Mouse (Mus musculus) limb, embryonic 15.5 days (tissue): ENCODE data around the gene Sh3bp2. TPM values are rescaled to one million over a fixed set of nuclear protein-coding genes. Genes with fewer than 3 reads are reported as not detected.

ENCODE experiments used
- ATAC-seq: fragments of 200-750 bp; cut with Nextera tagmentation; 2 replicates; pipeline ENCODE4 v1.8.0; 2017; ENCODE audit warnings: low read depth, moderate TSS enrichment; ENCODE audit not compliant: insufficient number of reproducible peaks, low FRiP score, low TSS enrichment
- H3K27ac ChIP-seq: fragments of 300-500 bp; sonication (generic); 2 replicates; pipeline ENCODE4 v1.5.1; 2015; ENCODE audit warnings: moderate library complexity, mild to moderate bottlenecking, inconsistent platforms
- H3K27me3 ChIP-seq: fragments of 300-500 bp; sonication (generic); 2 replicates; pipeline ENCODE4 v1.6.1; 2015; ENCODE audit warnings: inconsistent platforms
- H3K36me3 ChIP-seq: fragments of 300-500 bp; sonication (generic); 2 replicates; pipeline ENCODE4 v1.6.1; 2015; ENCODE audit warnings: inconsistent platforms
- H3K4me1 ChIP-seq: fragments of 300-500 bp; sonication (generic); 2 replicates; pipeline ENCODE4 v1.6.1; 2015; ENCODE audit warnings: inconsistent platforms
- H3K4me2 ChIP-seq: fragments of 300-500 bp; sonication (generic); 2 replicates; pipeline ENCODE4 v1.6.1; 2015; ENCODE audit warnings: mild to moderate bottlenecking, inconsistent platforms
- H3K4me3 ChIP-seq: fragments of 300-500 bp; sonication (generic); 2 replicates; pipeline ENCODE4 v1.5.1; 2015; ENCODE audit warnings: mild to moderate bottlenecking, inconsistent platforms
- H3K9ac ChIP-seq: fragments of 300-500 bp; sonication (generic); 2 replicates; pipeline ENCODE4 v1.6.1; 2015; ENCODE audit warnings: inconsistent platforms
- H3K9me3 ChIP-seq: fragments of 300-500 bp; sonication (generic); 2 replicates; pipeline ENCODE4 v1.6.1; 2016; ENCODE audit warnings: inconsistent platforms
- WGBS: fragments of 180-500 bp; shearing (Covaris S2); methylation state at CpG from one replicate; pipeline ENCODE4 v1.1.7; 2015; 5-methylcytosine and 5-hydroxymethylcytosine counted together
- polyA plus RNA-seq: library from polyadenylated mRNA; unstranded; fragments of >200 nt; fragmentation: Nextera tagmentation; extraction: Ambion mirVana; gene quantifications from 2 replicates; pipeline ENCODE4 v1.2.1, GENCODE M21; 2015

The Sh3bp2 gene
- polyA plus RNA-seq, 1 experiment from 2014 or later, result 10.0 TPM

GRCm38 (mm10) chr5:34530116-34530515 lies 4.5 kb downstream of the Sh3bp2 start:
- Histone ChIP-seq H3K4me3 (no peak overlapping the region), H3K27me3 (no peaks in the 10 kb centered on the region), H3K4me1 (peaks cover 9% of the 10 kb centered on the region), H3K36me3 (no peaks in the 10 kb centered on the region), H3K9ac (no peak overlapping the region), H3K4me2 (no peak overlapping the region), H3K9me3 (no peaks in the 10 kb centered on the region), H3K27ac (no peak overlapping the region)
- ATAC-seq, result no peak
- 75% methylated on average over 5 of the region's 5 CpGs for WGBS

DNA sequence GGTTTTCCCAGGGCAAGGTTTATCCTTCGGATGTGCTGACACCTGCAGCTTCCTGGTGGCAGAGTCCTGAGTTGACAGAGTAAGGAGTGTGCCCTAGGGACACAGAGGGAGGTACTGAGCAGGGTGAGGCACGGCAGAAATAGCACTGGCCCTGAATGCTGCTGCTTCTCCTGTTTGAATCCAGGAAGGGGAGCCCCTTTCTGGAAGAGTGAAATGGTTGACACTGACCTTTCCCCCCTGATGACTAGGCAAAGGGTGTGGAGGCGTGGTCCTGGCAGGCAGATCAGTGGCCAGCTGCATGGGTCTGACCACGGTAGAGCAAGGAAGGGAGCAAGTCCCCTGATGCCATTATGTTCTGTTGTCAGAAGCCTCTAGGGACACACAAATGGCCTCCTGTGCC lies 5.0 kb downstream of the Sh3bp2 start:
- Histone ChIP-seq H3K4me2 (no peak overlapping the region), H3K4me3 (no peak overlapping the region), H3K4me1 (peaks cover 9% of the 10 kb centered on the region), H3K27ac (no peak overlapping the region), H3K36me3 (no peaks in the 10 kb centered on the region), H3K27me3 (no peaks in the 10 kb centered on the region), H3K9me3 (no peaks in the 10 kb centered on the region), H3K9ac (no peak overlapping the region)
- no peak for ATAC-seq
- 45% methylated on average over 4 of the region's 4 CpGs for WGBS

- H3K4me2 ChIP-seq, result no peak overlapping the region
- H3K36me3 ChIP-seq, result no peaks in the 10 kb centered on the region
- ATAC-seq, result no peak
- no peaks in the 10 kb centered on the region for H3K9me3 ChIP-seq
- peaks cover 3% of the 10 kb centered on the region; the same call in 1 of the 2 replicates for H3K4me1 ChIP-seq
- no peak overlapping the region for H3K9ac ChIP-seq
- H3K4me3 ChIP-seq, result no peak overlapping the region
- H3K27me3 ChIP-seq, result no peaks in the 10 kb centered on the region
- 69% methylated on average over 5 of the region's 5 CpGs for WGBS
- no peak overlapping the region for H3K27ac ChIP-seq
Observed at GRCm38 (mm10) chr5:34533066-34533465, 7.4 kb downstream of the Sh3bp2 start.

GRCm38 (mm10) chr5:34533820-34534219 lies 8.2 kb downstream of the Sh3bp2 start:
- Histone ChIP-seq H3K9ac (no peak overlapping the region), H3K4me1 (peaks cover 7% of the 10 kb centered on the region; the same call in 1 of the 2 replicates), H3K36me3 (no peaks in the 10 kb centered on the region), H3K4me2 (no peak overlapping the region), H3K9me3 (no peaks in the 10 kb centered on the region), H3K4me3 (no peak overlapping the region), H3K27me3 (no peaks in the 10 kb centered on the region), H3K27ac (no peak overlapping the region)
- WGBS, result 64% methylated on average over 3 of the region's 3 CpGs
- ATAC-seq, result no peak

GRCm38 (mm10) chr5:34534776-34535581 lies 9.3 kb downstream of the Sh3bp2 start:
- no peak overlapping the region for H3K27ac ChIP-seq
- no peak overlapping the region for H3K4me3 ChIP-seq
- no peak for ATAC-seq
- H3K4me1 ChIP-seq, result peaks cover 7% of the 10 kb centered on the region; the same call in 1 of the 2 replicates
- no peak overlapping the region for H3K4me2 ChIP-seq
- H3K9me3 ChIP-seq, result no peaks in the 10 kb centered on the region
- no peaks in the 10 kb centered on the region for H3K27me3 ChIP-seq
- no peak overlapping the region for H3K9ac ChIP-seq
- no peaks in the 10 kb centered on the region for H3K36me3 ChIP-seq
- WGBS, result 80% methylated on average over 5 of the region's 5 CpGs

DNA sequence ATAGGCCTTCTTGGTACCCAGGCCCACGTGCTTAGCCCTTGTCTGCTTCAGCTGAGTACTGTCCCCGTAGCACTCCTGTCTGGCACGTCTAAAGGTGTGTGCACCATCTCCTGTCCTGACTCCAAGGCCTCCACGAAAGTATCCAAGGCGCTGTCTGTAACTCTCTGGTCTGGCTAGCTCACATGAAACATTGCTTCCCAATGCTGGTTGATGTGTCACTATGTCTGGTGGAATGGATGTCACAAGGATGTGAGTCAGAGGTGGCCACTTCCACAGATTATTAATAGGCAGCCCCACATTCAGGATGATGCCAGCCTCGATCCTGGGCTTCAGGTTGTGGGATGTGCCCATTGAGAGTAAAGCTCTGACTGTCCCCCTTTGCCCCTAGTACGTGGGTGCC lies 10.2 kb downstream of the Sh3bp2 start:
- H3K27ac ChIP-seq, result no peak overlapping the region
- 84% methylated on average over 7 of the region's 7 CpGs for WGBS
- ATAC-seq, result no peak
- no peaks in the 10 kb centered on the region for H3K36me3 ChIP-seq
- no peaks in the 10 kb centered on the region for H3K9me3 ChIP-seq
- H3K4me3 ChIP-seq, result no peak overlapping the region
- no peak overlapping the region for H3K9ac ChIP-seq
- no peaks in the 10 kb centered on the region for H3K27me3 ChIP-seq
- H3K4me1 ChIP-seq, result peaks cover 5% of the 10 kb centered on the region; the same call in 1 of the 2 replicates
- H3K4me2 ChIP-seq, result no peak overlapping the region

DNA sequence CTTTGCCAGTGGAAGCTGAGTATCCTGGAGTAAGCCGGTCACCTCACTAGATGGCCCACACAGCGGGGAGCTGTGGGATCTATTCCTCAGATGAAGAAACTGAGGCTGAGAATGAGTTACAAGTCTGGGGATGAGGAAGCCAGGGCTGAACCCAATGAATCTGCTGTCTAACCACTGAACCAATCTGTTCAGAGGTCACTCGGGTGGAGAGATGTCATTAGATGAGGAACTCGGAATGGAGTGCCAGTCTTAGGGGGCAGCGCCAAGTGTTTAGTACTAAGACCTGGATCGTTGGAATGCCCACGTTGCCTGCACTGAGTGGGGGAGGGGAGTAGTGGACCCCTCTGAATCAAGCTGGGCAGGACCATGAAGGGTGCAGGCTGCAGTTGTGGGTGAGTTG lies 12.4 kb downstream of the Sh3bp2 start:
- H3K4me3 ChIP-seq, result no peak overlapping the region
- H3K9ac ChIP-seq, result no peak overlapping the region
- H3K4me1 ChIP-seq, result 0 out of 2 replicates have a peak, but pooled peaks cover 4% of the 10 kb centered on the region
- no peaks in the 10 kb centered on the region for H3K27me3 ChIP-seq
- H3K27ac ChIP-seq, result no peak overlapping the region
- WGBS, result 70% methylated on average over 7 of the region's 7 CpGs
- H3K9me3 ChIP-seq, result no peaks in the 10 kb centered on the region
- ATAC-seq, result no peak
- H3K36me3 ChIP-seq, result no peaks in the 10 kb centered on the region
- H3K4me2 ChIP-seq, result no peak overlapping the region

- H3K9me3 ChIP-seq, result no peaks in the 10 kb centered on the region
- WGBS, result 33% methylated on average over 5 of the region's 5 CpGs
- no peak for ATAC-seq
- no peaks in the 10 kb centered on the region for H3K27me3 ChIP-seq
- H3K36me3 ChIP-seq, result no peaks in the 10 kb centered on the region
- no peak overlapping the region for H3K27ac ChIP-seq
- H3K4me2 ChIP-seq, result no peak overlapping the region
- H3K4me3 ChIP-seq, result no peak overlapping the region
- no peak overlapping the region for H3K9ac ChIP-seq
- H3K4me1 ChIP-seq, result 0 out of 2 replicates have a peak, but pooled peaks cover 6% of the 10 kb centered on the region
Observed at GRCm38 (mm10) chr5:34538527-34538926, 12.9 kb downstream of the Sh3bp2 start.

DNA sequence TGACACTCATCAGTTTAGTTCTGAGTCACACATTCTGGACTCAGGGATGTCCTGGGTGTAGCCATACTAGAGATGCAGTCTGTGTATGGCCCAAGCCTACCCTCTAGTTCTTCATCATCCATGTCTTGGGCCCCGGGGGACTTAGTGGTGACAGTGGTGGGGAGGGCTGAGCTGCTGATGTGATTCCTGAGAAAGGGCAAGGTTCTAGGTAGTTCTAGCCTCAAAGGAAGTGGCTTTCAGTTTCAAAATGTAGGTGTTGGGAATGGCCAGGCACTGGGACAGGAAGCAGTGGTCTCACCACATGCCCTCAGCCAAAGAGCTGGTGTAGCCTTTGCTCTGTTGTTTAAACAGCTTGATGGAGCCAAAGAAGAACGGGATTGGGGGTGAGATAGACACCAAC lies 13.5 kb downstream of the Sh3bp2 start:
- H3K4me1 ChIP-seq, result 0 out of 2 replicates have a peak, but pooled peaks cover 6% of the 10 kb centered on the region
- no peak overlapping the region for H3K9ac ChIP-seq
- no peak overlapping the region for H3K4me3 ChIP-seq
- no peaks in the 10 kb centered on the region for H3K36me3 ChIP-seq
- H3K27me3 ChIP-seq, result no peaks in the 10 kb centered on the region
- H3K4me2 ChIP-seq, result no peak overlapping the region
- 81% methylated on average over 2 of the region's 2 CpGs for WGBS
- ATAC-seq, result no peak
- no peaks in the 10 kb centered on the region for H3K9me3 ChIP-seq
- no peak overlapping the region for H3K27ac ChIP-seq

DNA sequence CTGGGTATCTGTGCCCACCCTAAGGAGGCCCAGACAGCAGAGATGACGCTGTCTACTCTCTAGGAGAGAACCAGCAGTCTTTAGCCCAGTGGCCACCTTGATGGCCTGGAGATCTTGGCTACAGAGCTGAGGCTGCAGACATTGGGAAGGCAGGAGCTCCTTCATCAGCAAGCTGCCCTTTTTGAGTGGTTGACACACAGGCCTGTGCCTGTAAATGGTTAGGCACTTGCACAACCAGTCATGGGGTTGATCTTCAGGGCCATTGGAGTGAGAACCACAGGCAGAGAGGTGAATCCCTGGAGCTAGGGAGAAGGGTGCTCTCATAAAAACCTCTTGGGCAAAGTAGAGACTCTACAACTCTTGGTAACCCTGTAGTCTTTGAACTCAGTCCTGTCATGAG lies 16.5 kb downstream of the Sh3bp2 start:
- H3K9me3 ChIP-seq, result no peaks in the 10 kb centered on the region
- no peak overlapping the region for H3K4me3 ChIP-seq
- H3K4me2 ChIP-seq, result no peak overlapping the region
- no peak overlapping the region for H3K9ac ChIP-seq
- 64% methylated on average over 1 of the region's 1 CpGs for WGBS
- ATAC-seq, result no peak
- no peak overlapping the region for H3K27ac ChIP-seq
- 0 out of 2 replicates have a peak, but pooled peaks cover 6% of the 10 kb centered on the region for H3K4me1 ChIP-seq
- no peaks in the 10 kb centered on the region for H3K27me3 ChIP-seq
- no peaks in the 10 kb centered on the region for H3K36me3 ChIP-seq

GRCm38 (mm10) chr5:34543114-34543513 lies 17.5 kb downstream of the Sh3bp2 start:
- 53% methylated on average over 4 of the region's 4 CpGs for WGBS
- H3K9ac ChIP-seq, result no peak overlapping the region
- H3K4me2 ChIP-seq, result no peak overlapping the region
- H3K4me1 ChIP-seq, result 0 out of 2 replicates have a peak, but pooled peaks cover 5% of the 10 kb centered on the region
- no peaks in the 10 kb centered on the region for H3K9me3 ChIP-seq
- H3K27ac ChIP-seq, result no peak overlapping the region
- ATAC-seq, result no peak
- H3K4me3 ChIP-seq, result no peak overlapping the region
- H3K36me3 ChIP-seq, result no peaks in the 10 kb centered on the region
- H3K27me3 ChIP-seq, result no peaks in the 10 kb centered on the region

- no peaks in the 10 kb centered on the region for H3K27me3 ChIP-seq
- H3K4me3 ChIP-seq, result no peak overlapping the region
- peaks cover 11% of the 10 kb centered on the region for H3K36me3 ChIP-seq
- no peak overlapping the region for H3K4me2 ChIP-seq
- peaks cover 20% of the 10 kb centered on the region for H3K4me1 ChIP-seq
- no peak for ATAC-seq
- no peak overlapping the region for H3K9ac ChIP-seq
- no peak overlapping the region for H3K27ac ChIP-seq
- H3K9me3 ChIP-seq, result no peaks in the 10 kb centered on the region
Observed at GRCm38 (mm10) chr5:34547410-34547809, 21.8 kb downstream of the Sh3bp2 start.
